Mouse (Mus musculus): ENCODE measurements around the gene Pla2g6. TPM values are rescaled to one million over a fixed set of nuclear protein-coding genes. Genes with fewer than 3 reads are reported as not detected.

Gene Pla2g6
- polyA plus RNA-seq, 1 experiment: 13.0 TPM

DNA sequence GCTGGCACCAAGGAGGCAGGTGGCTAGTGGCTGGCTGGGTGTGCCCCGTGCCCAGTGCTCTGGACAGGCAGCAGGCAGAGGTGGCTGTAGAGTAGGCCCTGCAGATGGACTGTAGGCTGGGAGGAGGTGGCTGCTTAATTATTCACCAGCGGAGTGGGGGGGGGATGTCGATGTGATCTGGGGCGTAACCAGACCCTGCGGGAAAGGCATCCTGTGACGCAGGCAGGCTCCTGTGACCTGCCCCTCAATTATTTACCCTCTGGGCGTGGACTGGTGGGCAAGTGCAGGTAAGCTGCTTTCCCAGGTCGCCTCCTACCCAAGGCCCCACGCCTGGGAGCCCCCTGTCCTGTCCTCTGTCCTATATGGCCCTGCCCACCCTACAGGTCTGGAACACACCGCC, 42.8 kb downstream of the Pla2g6 start, which contains the start of gene Baiap2l2:
Gene Baiap2l2 (minus strand): TSS at position 139 of the 400 bp plus-strand sequence.
- no peaks in the 10 kb centered on the region; the same call in 1 of the 2 replicates for H3K4me1 ChIP-seq (ENCODE audit: control insufficient read depth, insufficient read depth, low read length)
- H3K27ac ChIP-seq (ENCODE audit: control insufficient read depth, insufficient read depth, low read depth, low read length, poor library complexity): no peak within 1 kb of the TSS
- H3K4me3 ChIP-seq (replicated peaks; ENCODE audit: control insufficient read depth, low read depth, low read length): no peak within 1 kb of the TSS
- TF ChIP-seq CTCF (IDR thresholded peaks at IDR 0.05; ENCODE audit: control insufficient read depth, insufficient read depth, low read length): no peak
- TF ChIP-seq POLR2A (IDR thresholded peaks at IDR 0.05; ENCODE audit: borderline replicate concordance, control insufficient read depth, low read depth, low read length): no peak
- WGBS: 72% methylated on average over 10 of the region's 10 CpGs

DNA sequence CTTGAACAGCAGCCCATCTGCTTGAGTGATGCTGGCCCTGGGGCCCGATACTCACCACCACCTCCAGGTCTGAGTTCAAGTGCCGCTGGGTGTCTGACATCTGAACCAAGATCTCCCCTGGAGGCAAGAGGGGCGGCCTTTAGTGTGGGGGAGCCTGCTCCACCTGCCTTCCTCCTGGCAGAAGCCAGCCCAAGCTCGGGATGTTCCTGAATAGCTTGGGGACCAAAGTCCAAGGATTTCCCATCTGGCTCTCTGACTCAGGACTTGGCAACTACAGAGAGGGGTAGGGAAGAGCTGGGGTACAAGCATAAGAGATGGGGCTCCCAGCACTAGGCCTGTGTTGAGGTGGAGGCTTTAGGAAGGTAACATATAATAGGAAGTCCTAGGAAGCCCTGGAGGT, 44.8 kb downstream of the Pla2g6 start:
- Histone ChIP-seq H3K4me3 (replicated peaks; ENCODE audit: control insufficient read depth, low read depth, low read length) (no peak overlapping the region), H3K27ac (ENCODE audit: control insufficient read depth, insufficient read depth, low read depth, low read length, poor library complexity) (no peak overlapping the region), H3K4me1 (ENCODE audit: control insufficient read depth, insufficient read depth, low read length) (no peaks in the 10 kb centered on the region; the same call in 1 of the 2 replicates)
- 80% methylated on average over 4 of the region's 4 CpGs for WGBS
- TF ChIP-seq CTCF (IDR thresholded peaks at IDR 0.05; ENCODE audit: control insufficient read depth, insufficient read depth, low read length): no peak
- no peak for TF ChIP-seq POLR2A (IDR thresholded peaks at IDR 0.05; ENCODE audit: borderline replicate concordance, control insufficient read depth, low read depth, low read length)

- no peak overlapping the region for H3K27ac ChIP-seq (ENCODE audit: control insufficient read depth, insufficient read depth, low read depth, low read length, poor library complexity)
- 81% methylated on average over 5 of the region's 5 CpGs for WGBS
- H3K4me1 ChIP-seq (ENCODE audit: control insufficient read depth, insufficient read depth, low read length): no peaks in the 10 kb centered on the region; the same call in 1 of the 2 replicates
- no peak overlapping the region for H3K4me3 ChIP-seq (replicated peaks; ENCODE audit: control insufficient read depth, low read depth, low read length)
- no peak for TF ChIP-seq CTCF (IDR thresholded peaks at IDR 0.05; ENCODE audit: control insufficient read depth, insufficient read depth, low read length)
- TF ChIP-seq POLR2A (IDR thresholded peaks at IDR 0.05; ENCODE audit: borderline replicate concordance, control insufficient read depth, low read depth, low read length): no peak
Measured at GRCm38 (mm10) chr15:79282434-79282833, 45.8 kb downstream of the Pla2g6 start.

GRCm38 (mm10) chr15:79281389-79281788, 46.8 kb downstream of the Pla2g6 start:
- H3K27ac ChIP-seq (ENCODE audit: control insufficient read depth, insufficient read depth, low read depth, low read length, poor library complexity): no peak overlapping the region
- no peak for TF ChIP-seq POLR2A (IDR thresholded peaks at IDR 0.05; ENCODE audit: borderline replicate concordance, control insufficient read depth, low read depth, low read length)
- no peak for TF ChIP-seq CTCF (IDR thresholded peaks at IDR 0.05; ENCODE audit: control insufficient read depth, insufficient read depth, low read length)
- WGBS: 59% methylated on average over 1 of the region's 1 CpGs

GRCm38 (mm10) chr15:79280850-79281249, 47.3 kb downstream of the Pla2g6 start:
- WGBS: 49% methylated on average over 5 of the region's 5 CpGs
- TF ChIP-seq POLR2A (IDR thresholded peaks at IDR 0.05; ENCODE audit: borderline replicate concordance, control insufficient read depth, low read depth, low read length) (no peak), CTCF (IDR thresholded peaks at IDR 0.05; ENCODE audit: control insufficient read depth, insufficient read depth, low read length) (peak; percentile 12; the same call in 1 of the 2 replicates)
- no peak overlapping the region for H3K4me3 ChIP-seq (replicated peaks; ENCODE audit: control insufficient read depth, low read depth, low read length)
- H3K4me1 ChIP-seq (ENCODE audit: control insufficient read depth, insufficient read depth, low read length): no peaks in the 10 kb centered on the region; the same call in 1 of the 2 replicates
- no peak overlapping the region for H3K27ac ChIP-seq (ENCODE audit: control insufficient read depth, insufficient read depth, low read depth, low read length, poor library complexity)

More at GRCm38 (mm10) chr15:79281389-79281788, 46.8 kb downstream of the Pla2g6 start:
- Histone ChIP-seq H3K4me1 (ENCODE audit: control insufficient read depth, insufficient read depth, low read length) (no peaks in the 10 kb centered on the region; the same call in 1 of the 2 replicates), H3K4me3 (replicated peaks; ENCODE audit: control insufficient read depth, low read depth, low read length) (no peak overlapping the region)

DNA sequence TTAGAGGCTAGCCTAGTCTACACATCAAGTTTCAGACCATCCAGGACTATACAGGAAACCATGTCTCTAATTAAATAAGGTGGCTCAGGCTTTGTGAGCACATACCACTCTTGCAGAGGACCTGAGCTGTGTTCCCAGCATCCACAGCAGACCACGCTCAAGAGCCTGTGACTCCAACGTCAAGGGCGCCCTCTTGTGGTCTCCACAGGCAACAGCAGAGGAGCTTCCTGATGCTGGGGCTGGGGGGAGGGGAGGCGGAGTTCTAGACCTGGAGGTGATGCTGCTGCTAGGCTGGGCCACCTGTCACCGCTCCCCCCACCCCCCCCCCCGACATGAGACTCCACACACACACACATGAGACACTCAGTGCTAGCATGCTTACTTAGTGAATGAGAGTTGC, 48.0 kb downstream of the Pla2g6 start:
- Histone ChIP-seq H3K4me1 (ENCODE audit: control insufficient read depth, insufficient read depth, low read length) (no peaks in the 10 kb centered on the region; the same call in 1 of the 2 replicates), H3K27ac (ENCODE audit: control insufficient read depth, insufficient read depth, low read depth, low read length, poor library complexity) (no peak overlapping the region), H3K4me3 (replicated peaks; ENCODE audit: control insufficient read depth, low read depth, low read length) (no peak overlapping the region)
- no peak for TF ChIP-seq POLR2A (IDR thresholded peaks at IDR 0.05; ENCODE audit: borderline replicate concordance, control insufficient read depth, low read depth, low read length)
- TF ChIP-seq CTCF (IDR thresholded peaks at IDR 0.05; ENCODE audit: control insufficient read depth, insufficient read depth, low read length): peak; percentile 75
- 45% methylated on average over 6 of the region's 6 CpGs for WGBS

- no peaks in the 10 kb centered on the region; the same call in 1 of the 2 replicates for H3K4me1 ChIP-seq (ENCODE audit: control insufficient read depth, insufficient read depth, low read length)
- H3K27ac ChIP-seq (ENCODE audit: control insufficient read depth, insufficient read depth, low read depth, low read length, poor library complexity): no peak overlapping the region
- H3K4me3 ChIP-seq (replicated peaks; ENCODE audit: control insufficient read depth, low read depth, low read length): no peak overlapping the region
- TF ChIP-seq POLR2A (IDR thresholded peaks at IDR 0.05; ENCODE audit: borderline replicate concordance, control insufficient read depth, low read depth, low read length): no peak
- no peak for TF ChIP-seq CTCF (IDR thresholded peaks at IDR 0.05; ENCODE audit: control insufficient read depth, insufficient read depth, low read length)
- WGBS: 67% methylated on average over 10 of the region's 10 CpGs
Measured at GRCm38 (mm10) chr15:79277728-79278127, 50.5 kb downstream of the Pla2g6 start.

GRCm38 (mm10) chr15:79273020-79273419, 55.2 kb downstream of the Pla2g6 start:
- Histone ChIP-seq H3K4me3 (replicated peaks; ENCODE audit: control insufficient read depth, low read depth, low read length) (no peak overlapping the region), H3K27ac (ENCODE audit: control insufficient read depth, insufficient read depth, low read depth, low read length, poor library complexity) (no peak overlapping the region), H3K4me1 (ENCODE audit: control insufficient read depth, insufficient read depth, low read length) (peaks cover 4% of the 10 kb centered on the region)
- WGBS: 73% methylated on average over 10 of the region's 10 CpGs
- TF ChIP-seq CTCF (IDR thresholded peaks at IDR 0.05; ENCODE audit: control insufficient read depth, insufficient read depth, low read length): no peak
- no peak for TF ChIP-seq POLR2A (IDR thresholded peaks at IDR 0.05; ENCODE audit: borderline replicate concordance, control insufficient read depth, low read depth, low read length)
